Mouse (Mus musculus) ES-Bruce4 (cell line): Measurements from ENCODE around the gene Kpnb1.
A peak's percentile ranks its signal among the peaks of the same experiment; 100 is the strongest.

Experiments
- CTCF ChIP-seq: IDR thresholded peaks from one replicate; pipeline ENCODE4 v1.8.1; 2011; ENCODE audit warnings: low read depth, low read length
- POLR2A ChIP-seq: IDR thresholded peaks from one replicate; pipeline ENCODE4 v1.8.1; 2011; ENCODE audit warnings: low read length; ENCODE audit not compliant: insufficient read depth

DNA sequence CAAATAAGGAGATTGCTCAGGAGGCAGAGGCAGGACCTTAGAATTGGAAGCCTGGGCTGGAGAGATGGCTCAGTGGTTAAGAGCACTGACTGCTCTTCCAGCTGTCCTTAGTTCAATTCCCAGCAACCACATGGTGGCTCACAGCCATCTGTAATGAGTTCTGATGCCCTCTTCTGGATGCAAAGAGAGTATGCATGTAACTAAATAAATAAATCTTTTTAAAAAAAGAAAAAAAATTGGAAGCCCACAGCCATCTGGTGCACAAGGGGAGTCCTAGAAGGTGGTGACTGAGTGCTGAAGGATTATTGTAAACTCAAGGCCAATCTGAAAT is 4.9 kb upstream of the Kpnb1 start:
- TF ChIP-seq CTCF: peak; percentile 2
- TF ChIP-seq POLR2A: no peak
